Mouse (Mus musculus) testis, adult 2 months (tissue): ENCODE data around the gene Rnft1.

Experiments used
- CTCF ChIP-seq: fragments of 200-500 bp; IDR thresholded peaks from 2 replicates; pipeline ENCODE4 v1.5.1; 2012; ENCODE audit warnings: low read depth, mild to moderate bottlenecking, inconsistent platforms, low read length, moderate library complexity; ENCODE audit not compliant: control insufficient read depth, insufficient read depth, insufficient replicate concordance
- POLR2A ChIP-seq: fragments of 200-500 bp; IDR thresholded peaks from 2 replicates; pipeline ENCODE4 v1.6.1; 2012; ENCODE audit warnings: low read depth, mild to moderate bottlenecking, inconsistent platforms, low read length, moderate library complexity; ENCODE audit not compliant: control insufficient read depth

GRCm38 (mm10) chr11:86545556-86545955 lies 61.1 kb downstream of the Rnft1 start:
- no peak for TF ChIP-seq POLR2A
- no peak for TF ChIP-seq CTCF
